Mouse (Mus musculus) myocyte (in vitro differentiated cells): ENCODE data around the gene Nkd2. TPM values are rescaled to one million over a fixed set of nuclear protein-coding genes. Genes with fewer than 3 reads are reported as not detected.

Source experiments
- H3K27me3 ChIP-seq: one replicate; pipeline ENCODE4 v1.6.1; 2011; ENCODE audit not compliant: control insufficient read depth, insufficient read depth, insufficient read length
- H3K36me3 ChIP-seq: one replicate; pipeline ENCODE4 v1.6.1; 2011; ENCODE audit not compliant: control insufficient read depth, insufficient read depth
- H3K4me2 ChIP-seq: one replicate; pipeline ENCODE4 v1.6.1; 2011; ENCODE audit warnings: low read depth, control low read depth
- H3K4me3 ChIP-seq: one replicate; pipeline ENCODE4 v1.5.1; 2011; ENCODE audit warnings: mild to moderate bottlenecking, control low read depth, moderate library complexity
- H3K79me2 ChIP-seq: one replicate; pipeline ENCODE4 v1.6.1; 2011; ENCODE audit not compliant: control insufficient read depth, insufficient read depth
- H3ac ChIP-seq: one replicate; pipeline ENCODE4 v1.6.1; 2011; ENCODE audit not compliant: control insufficient read depth, insufficient read length
- CEBPB ChIP-seq: IDR thresholded peaks from 2 replicates; pipeline ENCODE4 v1.6.1; 2011; ENCODE audit warnings: mild to moderate bottlenecking, moderate library complexity; ENCODE audit not compliant: poor library complexity, insufficient read depth, severe bottlenecking
- E2F4 ChIP-seq: IDR thresholded peaks from one replicate; pipeline ENCODE4 v1.6.1; 2011; ENCODE audit warnings: mild to moderate bottlenecking, control low read depth, moderate library complexity; ENCODE audit not compliant: insufficient read depth
- MAX ChIP-seq: IDR thresholded peaks from one replicate; pipeline ENCODE4 v1.6.1; 2011; ENCODE audit warnings: low read depth, mild to moderate bottlenecking, control low read depth
- MYOD1 ChIP-seq, 3 experiments: IDR thresholded peaks; one replicate each; pipeline ENCODE4 v1.6.1; 2011; ENCODE audit warnings: control low read depth in 2 of 3, low read depth in 2 of 3, mild to moderate bottlenecking in 2 of 3, moderate library complexity in 1 of 3; ENCODE audit not compliant: insufficient read length in 2 of 3, control insufficient read depth in 1 of 3
- MYOG ChIP-seq, 3 experiments: IDR thresholded peaks; one replicate each; pipeline ENCODE4 v1.6.1; 2011; ENCODE audit warnings: control low read depth in 2 of 3, low read depth in 2 of 3, mild to moderate bottlenecking in 2 of 3; ENCODE audit not compliant: insufficient read length in 2 of 3, control insufficient read depth in 1 of 3, insufficient read depth in 1 of 3
- POLR2A ChIP-seq: IDR thresholded peaks from one replicate; pipeline ENCODE4 v1.6.1; 2011; ENCODE audit warnings: low read depth, mild to moderate bottlenecking, control low read depth, moderate library complexity; ENCODE audit not compliant: insufficient read length
- POLR2AphosphoS2 ChIP-seq: IDR thresholded peaks from one replicate; pipeline ENCODE4 v1.6.1; 2011; ENCODE audit warnings: low read depth, control low read depth; ENCODE audit not compliant: insufficient read length
- REST ChIP-seq: IDR thresholded peaks from one replicate; pipeline ENCODE4 v1.6.1; 2011; ENCODE audit warnings: mild to moderate bottlenecking, control low read depth, moderate library complexity; ENCODE audit not compliant: insufficient read depth, insufficient read length
- SRF ChIP-seq: IDR thresholded peaks from one replicate; pipeline ENCODE4 v1.6.1; 2011; ENCODE audit warnings: low read depth; ENCODE audit not compliant: control insufficient read depth, insufficient read length
- TCF12 ChIP-seq: IDR thresholded peaks from one replicate; pipeline ENCODE4 v1.6.1; 2011; ENCODE audit warnings: mild to moderate bottlenecking, control low read depth; ENCODE audit not compliant: poor library complexity, insufficient read depth, severe bottlenecking
- TCF3 ChIP-seq: IDR thresholded peaks from one replicate; pipeline ENCODE4 v1.6.1; 2011; ENCODE audit warnings: low read depth, control low read depth; ENCODE audit not compliant: insufficient read length
- USF1 ChIP-seq: IDR thresholded peaks from one replicate; pipeline ENCODE4 v1.6.1; 2011; ENCODE audit warnings: low read depth, mild to moderate bottlenecking, control low read depth, moderate library complexity
- polyA plus RNA-seq: library from polyadenylated mRNA; unstranded; fragments of >200 nt; fragmentation: generic; extraction: Trizol; gene quantifications from one replicate; pipeline ENCODE4 v1.2.1, GENCODE M21; 2012; ENCODE audit warnings: missing spikeins

Gene Nkd2
- polyA plus RNA-seq, 1 experiment = 0.05 TPM

DNA sequence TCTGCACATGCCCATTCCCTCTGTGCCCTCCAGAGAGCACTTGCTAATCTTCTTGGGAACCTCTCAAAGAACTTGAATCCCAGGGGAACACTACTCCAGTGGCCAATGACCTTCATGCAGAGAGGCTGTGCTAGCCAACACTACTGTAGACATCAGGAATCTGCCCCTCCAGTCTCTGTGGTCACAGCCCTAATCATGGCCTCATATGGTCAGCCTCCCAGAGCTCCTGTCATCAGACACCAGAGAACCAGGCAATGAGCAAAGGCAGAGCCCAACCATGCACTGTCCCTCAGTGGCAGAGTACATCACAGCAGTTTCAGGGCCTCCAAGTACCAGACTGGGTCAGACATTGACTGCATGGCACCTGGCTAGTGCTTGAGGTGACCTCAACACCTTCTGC lies 4.7 kb downstream of the Nkd2 start:
- no peak overlapping the region for H3K4me2 ChIP-seq
- TF ChIP-seq MYOG (IDR thresholded peaks at IDR 0.05; ENCODE audit: control insufficient read depth in 1 of 3, insufficient read depth in 1 of 3, insufficient read length in 2 of 3, low read depth in 2 of 3) = no peak
- no peak for TF ChIP-seq USF1
- no peak for TF ChIP-seq POLR2A
- TF ChIP-seq SRF = no peak
- TF ChIP-seq POLR2AphosphoS2 = no peak
- TF ChIP-seq TCF3 = no peak
- TF ChIP-seq REST = no peak
- no peak for TF ChIP-seq MYOD1 (IDR thresholded peaks at IDR 0.05; ENCODE audit: control insufficient read depth in 1 of 3, insufficient read length in 2 of 3, low read depth in 2 of 3)
- TF ChIP-seq MAX = no peak
- TF ChIP-seq CEBPB = no peak
- TF ChIP-seq E2F4 = no peak
- no peak for TF ChIP-seq TCF12
- H3K4me3 ChIP-seq = no peak overlapping the region
- H3K27me3 ChIP-seq = peaks cover 61% of the 10 kb centered on the region
- H3ac ChIP-seq = no peak overlapping the region
- H3K36me3 ChIP-seq = no peaks in the 10 kb centered on the region
- no peaks in the 10 kb centered on the region for H3K79me2 ChIP-seq

DNA sequence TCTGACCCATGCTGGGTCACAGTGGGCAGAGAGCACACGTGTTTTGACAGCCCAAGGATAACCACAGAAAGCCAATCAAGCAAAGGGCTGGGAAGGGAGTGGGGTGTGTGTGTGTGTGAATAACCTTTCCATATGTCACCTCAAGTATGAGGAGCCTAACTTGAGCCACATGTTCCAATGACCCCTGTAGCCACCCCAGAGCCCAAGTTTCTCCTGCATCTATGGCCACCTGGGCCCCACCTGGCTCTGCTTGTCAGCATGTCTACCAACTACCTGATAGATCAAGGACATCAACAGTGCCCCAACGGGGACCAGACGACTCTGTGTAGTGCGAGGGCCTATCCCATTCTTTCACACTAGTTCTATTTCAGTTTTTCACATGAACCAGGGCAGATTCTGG lies 7.7 kb downstream of the Nkd2 start:
- H3K27me3 ChIP-seq = peaks cover 45% of the 10 kb centered on the region
- TF ChIP-seq USF1 (no peak), TCF12 (no peak), REST (no peak), POLR2AphosphoS2 (no peak), MYOD1 (IDR thresholded peaks at IDR 0.05; ENCODE audit: control insufficient read depth in 1 of 3, insufficient read length in 2 of 3, low read depth in 2 of 3) (no peak), MYOG (IDR thresholded peaks at IDR 0.05; ENCODE audit: control insufficient read depth in 1 of 3, insufficient read depth in 1 of 3, insufficient read length in 2 of 3, low read depth in 2 of 3) (no peak), POLR2A (no peak), E2F4 (no peak), CEBPB (no peak), SRF (no peak), TCF3 (no peak), MAX (no peak)
- H3K36me3 ChIP-seq = no peaks in the 10 kb centered on the region

GRCm38 (mm10) chr13:73839137-73839548 lies 8.3 kb downstream of the Nkd2 start:
- no peaks in the 10 kb centered on the region for H3K79me2 ChIP-seq
- H3K4me2 ChIP-seq = no peak overlapping the region
- peaks cover 45% of the 10 kb centered on the region for H3K27me3 ChIP-seq
- TF ChIP-seq USF1 (no peak), MAX (no peak), POLR2AphosphoS2 (no peak), REST (no peak), SRF (no peak), E2F4 (no peak)
- H3K4me3 ChIP-seq = no peak overlapping the region
- H3K36me3 ChIP-seq = no peaks in the 10 kb centered on the region
- no peak overlapping the region for H3ac ChIP-seq

More for the DNA sequence above, 7.7 kb downstream of the Nkd2 start:
- Histone ChIP-seq H3K4me2 (no peak overlapping the region), H3K79me2 (no peaks in the 10 kb centered on the region), H3K4me3 (no peak overlapping the region), H3ac (no peak overlapping the region)

- H3K36me3 ChIP-seq = no peaks in the 10 kb centered on the region
- H3K4me3 ChIP-seq = no peak overlapping the region
- H3K27me3 ChIP-seq = peaks cover 44% of the 10 kb centered on the region
- TF ChIP-seq TCF12 = no peak
- H3K79me2 ChIP-seq = no peaks in the 10 kb centered on the region
- no peak overlapping the region for H3K4me2 ChIP-seq
- H3ac ChIP-seq = no peak overlapping the region
These were observed 9.7 kb downstream of the Nkd2 start for GRCm38 (mm10) chr13:73837708-73838107.

DNA sequence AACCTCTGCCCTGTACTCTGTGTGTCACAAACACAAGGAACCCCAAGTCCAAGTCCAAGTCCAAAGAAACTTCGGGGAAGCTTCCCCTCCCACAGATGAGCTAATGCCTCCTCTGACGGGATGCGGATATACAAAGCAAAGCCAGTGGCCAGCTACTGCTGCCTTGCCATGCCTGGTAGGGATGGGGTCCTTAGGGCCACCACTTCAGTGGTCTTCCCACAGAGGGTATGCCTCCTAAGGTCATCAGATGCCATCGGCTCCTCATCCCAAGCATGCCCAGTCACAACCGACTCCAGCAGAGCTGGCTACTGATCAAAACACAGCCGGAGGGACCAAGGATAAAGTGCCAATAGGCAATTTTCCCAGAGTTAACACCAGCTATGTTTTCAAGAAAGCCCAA lies 10.9 kb downstream of the Nkd2 start:
- no peak overlapping the region for H3ac ChIP-seq
- H3K27me3 ChIP-seq = peaks cover 46% of the 10 kb centered on the region
- H3K79me2 ChIP-seq = no peaks in the 10 kb centered on the region
- TF ChIP-seq POLR2A (no peak), USF1 (no peak), POLR2AphosphoS2 (no peak), E2F4 (no peak), TCF12 (no peak), SRF (no peak), TCF3 (no peak), MYOD1 (IDR thresholded peaks at IDR 0.05; ENCODE audit: control insufficient read depth in 1 of 3, insufficient read length in 2 of 3, low read depth in 2 of 3) (no peak), REST (no peak)
- H3K4me2 ChIP-seq = no peak overlapping the region
- H3K36me3 ChIP-seq = no peaks in the 10 kb centered on the region
- no peak overlapping the region for H3K4me3 ChIP-seq

- no peak overlapping the region for H3ac ChIP-seq
- no peaks in the 10 kb centered on the region for H3K79me2 ChIP-seq
- H3K36me3 ChIP-seq = no peaks in the 10 kb centered on the region
- no peak overlapping the region for H3K4me3 ChIP-seq
- H3K4me2 ChIP-seq = no peak overlapping the region
- H3K27me3 ChIP-seq = peaks cover 46% of the 10 kb centered on the region
- TF ChIP-seq MYOD1 (IDR thresholded peaks at IDR 0.05; ENCODE audit: control insufficient read depth in 1 of 3, insufficient read length in 2 of 3, low read depth in 2 of 3) = no peak
These were observed 11.6 kb downstream of the Nkd2 start for GRCm38 (mm10) chr13:73835791-73836190.
